Mouse (Mus musculus) thymus, adult 18-20 months (tissue): ENCODE measurements around the gene C4b.
"Not testable (repeated sequence)": the region's sequence is repeated elsewhere in the genome, so short reads cannot be mapped to it uniquely, and the experiment has no call there.

Experiments used
- DNase-seq, 2 experiments: peaks; one replicate each; pipeline ENCODE4 v3.0.0; 2022; ENCODE audit warnings: mixed read lengths in 2 of 2

Gene C4b

GRCm38 (mm10) chr17:34743719-34744118 is at the start of gene C4b:
Gene C4b (minus strand): TSS chr17:34743882.
- no peak for DNase-seq

DNA sequence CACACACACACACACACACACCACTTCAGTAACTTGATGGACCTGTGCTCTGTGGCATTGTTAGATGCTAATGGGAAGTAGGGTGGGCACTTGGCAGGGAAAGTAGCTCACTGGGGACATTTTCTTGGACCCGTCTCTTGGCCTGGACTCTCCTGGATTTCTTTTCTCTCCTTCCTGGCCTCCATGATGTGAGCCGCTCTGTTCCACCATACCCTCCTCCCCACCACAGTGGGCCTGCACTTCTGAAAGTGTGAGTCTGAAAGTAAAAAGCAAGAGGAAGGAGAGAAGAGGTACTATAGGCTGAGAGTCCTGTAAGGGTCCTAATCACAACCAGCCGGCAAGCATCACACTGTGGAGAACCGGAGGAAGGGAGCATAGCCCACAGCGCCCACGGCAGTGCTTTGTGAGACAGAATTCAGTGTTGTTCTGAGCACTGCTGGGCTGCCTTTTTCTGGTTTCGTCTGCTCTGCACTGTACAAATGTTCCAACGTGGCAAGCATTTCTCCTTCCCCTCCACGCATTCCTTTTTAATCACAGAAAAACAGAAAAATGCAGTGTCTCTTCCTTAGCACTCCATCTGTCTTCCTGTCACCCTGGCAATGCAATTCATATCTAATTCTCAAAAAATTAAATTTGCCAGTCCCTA is 34.1 kb upstream of the C4b start:
- no peak for DNase-seq

DNA sequence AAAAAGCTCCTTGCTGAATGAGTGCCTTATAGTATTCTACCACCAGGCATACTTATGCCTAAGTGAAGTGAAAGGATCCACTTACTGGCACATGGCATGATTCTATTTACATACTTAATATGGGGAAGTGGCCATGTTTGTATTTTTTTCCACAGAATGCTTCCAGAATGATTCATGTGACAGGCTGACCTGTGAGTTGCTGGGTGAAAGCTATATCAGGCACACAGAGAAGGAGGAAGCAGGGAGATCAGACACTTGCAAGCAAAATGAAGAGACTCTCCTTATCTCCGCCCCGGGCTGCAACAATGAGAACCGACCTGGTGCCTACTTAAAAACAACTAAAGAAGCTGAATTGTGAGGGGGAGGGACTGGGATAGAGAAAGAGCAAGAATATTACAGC is 17.8 kb upstream of the C4b start:
- no peak for DNase-seq

GRCm38 (mm10) chr17:34746531-34746930 is 2.8 kb upstream of the C4b start:
- DNase-seq: no peak

DNA sequence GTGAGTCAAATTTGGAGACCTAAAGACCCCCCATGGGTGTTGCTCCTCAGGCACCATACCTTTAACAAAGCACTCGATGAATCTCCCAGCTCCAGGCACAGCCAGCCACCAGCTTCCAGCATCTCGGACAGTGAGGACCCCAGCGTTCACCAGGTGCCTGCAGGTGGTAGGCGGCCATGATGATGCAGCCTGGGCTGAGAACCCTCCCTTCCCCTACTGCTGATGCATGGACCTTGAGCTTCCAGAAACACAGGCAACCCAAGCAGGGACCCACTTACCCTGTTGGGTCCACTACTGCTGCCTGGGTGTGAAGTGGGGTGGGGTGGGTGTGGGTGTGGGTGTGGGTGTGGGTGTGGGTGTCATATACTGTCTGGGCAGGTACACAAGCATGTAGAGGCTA is 1.5 kb upstream of the C4b start:
- not testable (repeated sequence) for DNase-seq

DNA sequence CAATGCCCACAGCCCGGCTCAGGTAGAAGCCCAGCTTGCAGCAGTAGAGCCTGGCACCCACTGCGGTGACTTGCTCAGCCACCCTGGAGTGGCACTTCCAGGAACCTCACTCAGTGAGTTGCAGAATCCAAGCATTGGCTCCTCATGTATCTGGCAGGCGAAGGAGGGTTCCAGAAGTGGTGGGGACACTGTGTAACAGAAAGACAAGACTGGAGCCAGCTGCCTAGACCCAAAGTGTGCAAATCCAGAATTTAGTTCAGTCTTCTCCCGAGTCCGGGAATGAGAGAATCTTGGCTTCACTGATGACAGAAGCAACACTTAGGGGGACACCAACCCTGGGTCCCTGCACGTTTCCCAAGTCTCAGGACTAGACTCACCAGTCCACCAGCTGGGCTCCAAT is 929 bp upstream of the C4b start:
- not testable (repeated sequence) for DNase-seq

DNA sequence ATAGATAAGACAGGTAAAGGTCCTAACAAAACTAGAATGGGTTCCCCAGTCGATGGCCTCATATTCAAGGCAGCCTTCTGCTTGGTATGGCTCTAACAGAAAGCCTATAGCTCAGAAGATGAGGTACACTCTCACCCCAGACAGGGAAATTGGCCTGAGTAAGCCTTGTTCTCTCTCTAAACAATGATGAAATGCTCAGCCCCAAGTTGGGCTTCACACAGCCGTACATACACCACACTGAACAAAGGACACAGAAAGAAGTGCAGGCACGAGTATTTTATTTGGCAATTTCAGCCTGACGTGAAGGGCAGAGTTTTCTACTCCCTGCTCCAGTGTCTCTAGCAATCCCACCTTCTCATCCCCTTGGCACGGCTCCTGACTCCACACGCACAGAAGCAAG is 524 bp upstream of the C4b start:
- DNase-seq: no peak

DNA sequence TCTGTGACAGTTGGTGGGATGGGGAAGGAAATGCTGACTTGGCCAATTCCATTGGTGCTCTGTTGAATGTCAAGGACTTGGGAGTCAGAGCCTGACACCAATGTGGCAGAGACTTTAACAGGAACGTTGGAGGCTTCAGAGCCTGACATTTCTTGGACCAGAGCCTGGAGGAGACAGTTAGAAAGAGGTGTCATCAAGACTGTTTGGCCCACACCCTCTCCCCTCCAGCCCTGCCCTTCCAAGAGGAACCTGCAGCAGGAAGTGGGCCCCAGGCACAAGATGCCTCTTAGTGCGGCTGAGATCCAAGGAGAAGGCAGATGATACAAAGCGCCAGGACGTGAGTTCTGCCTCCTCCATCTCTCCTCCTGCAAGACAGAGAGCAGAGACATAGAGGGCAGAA is 3.4 kb downstream of the C4b start:
- no peak for DNase-seq

DNA sequence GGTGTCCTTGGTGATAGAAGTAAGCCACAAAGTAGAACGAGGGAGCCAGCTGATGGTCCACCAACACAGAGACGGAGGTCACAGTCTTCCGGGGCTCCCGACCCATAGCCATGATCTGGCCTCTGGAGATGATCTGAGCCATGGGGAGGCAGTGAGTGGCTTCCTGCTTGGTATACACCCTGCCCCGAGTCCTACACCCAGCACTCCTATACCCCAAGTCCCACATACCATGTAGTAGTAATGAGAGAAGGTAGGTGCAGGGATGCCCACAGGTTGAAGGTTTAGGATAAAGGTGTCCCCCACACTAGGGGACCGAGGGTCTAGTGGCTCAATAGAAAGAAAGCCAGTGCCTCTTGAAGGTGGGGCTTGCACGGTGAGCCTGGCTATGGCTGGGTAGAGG is 4.0 kb downstream of the C4b start:
- not testable (repeated sequence) for DNase-seq

DNA sequence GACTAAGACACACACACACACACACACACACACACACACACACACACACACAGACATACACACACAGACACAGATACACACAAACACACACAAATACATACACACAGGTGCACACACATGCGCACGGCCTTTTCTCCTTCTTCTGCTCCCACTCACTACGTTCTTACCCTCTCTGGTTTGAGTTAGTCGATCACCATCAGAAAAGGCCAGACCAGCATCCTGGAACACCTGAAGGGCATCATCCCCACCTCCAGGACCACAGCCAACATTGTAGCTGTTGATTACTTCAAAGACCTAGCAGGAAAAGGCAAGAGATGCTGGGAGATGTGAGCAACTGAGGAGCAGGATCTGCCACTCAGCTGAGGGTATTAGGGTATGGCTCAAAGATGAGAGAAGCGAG is 6.2 kb downstream of the C4b start:
- not testable (repeated sequence) for DNase-seq

GRCm38 (mm10) chr17:34729779-34730553 is 13.7 kb downstream of the C4b start:
- not testable (repeated sequence) for DNase-seq

GRCm38 (mm10) chr17:34729155-34729554 is 14.5 kb downstream of the C4b start:
- DNase-seq: not testable (repeated sequence)

GRCm38 (mm10) chr17:34727887-34728286 is 15.8 kb downstream of the C4b start:
- DNase-seq: no peak

GRCm38 (mm10) chr17:34723066-34723465 is 20.6 kb downstream of the C4b start:
- DNase-seq: no peak

- not testable (repeated sequence) for DNase-seq
Measured at GRCm38 (mm10) chr17:34722238-34722637, 21.4 kb downstream of the C4b start.

DNA sequence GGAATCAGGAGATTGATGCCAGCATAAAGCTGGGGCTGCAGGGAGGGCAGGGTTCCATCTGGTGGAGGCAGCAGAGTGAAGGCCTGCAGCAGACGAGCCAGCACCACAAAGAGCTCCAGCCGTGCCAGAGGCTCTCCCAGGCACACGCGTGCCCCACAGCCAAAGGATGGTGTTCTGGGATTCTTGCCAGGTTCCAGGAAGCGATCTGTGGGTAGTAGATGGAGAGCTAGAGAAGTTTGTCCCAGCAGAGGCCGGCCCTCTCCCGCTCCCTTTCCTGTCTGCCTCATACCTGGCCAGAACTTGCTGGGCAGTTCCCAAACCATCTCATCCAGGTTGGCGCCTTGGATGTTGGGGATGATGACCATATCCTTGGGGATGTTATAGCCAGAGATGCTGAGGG is 23.8 kb downstream of the C4b start:
- DNase-seq: not testable (repeated sequence)

- DNase-seq: no peak
Measured at GRCm38 (mm10) chr17:34717401-34717800, 26.3 kb downstream of the C4b start.

GRCm38 (mm10) chr17:34716247-34716646 is 27.4 kb downstream of the C4b start:
- no peak for DNase-seq

DNA sequence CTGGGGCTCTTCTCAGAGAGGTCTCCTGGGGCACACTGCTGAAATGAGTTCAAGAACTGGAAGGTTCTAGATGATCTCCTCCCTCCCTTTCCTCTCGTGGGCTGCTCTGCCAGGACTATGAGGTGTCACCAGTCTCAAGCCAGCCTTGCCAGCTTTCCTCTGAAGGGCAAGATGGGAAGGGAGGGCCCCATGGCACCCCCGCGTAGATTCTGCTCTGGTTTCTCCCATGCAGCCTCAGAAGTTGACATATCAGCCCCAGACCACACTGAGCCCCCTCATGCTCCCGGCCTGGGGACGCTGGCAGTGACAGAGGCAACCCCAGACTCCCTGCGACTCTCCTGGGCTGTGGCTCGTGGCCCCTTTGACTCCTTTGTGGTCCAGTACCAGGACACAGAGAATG is 28.2 kb downstream of the C4b start:
- not testable (repeated sequence) for DNase-seq

DNA sequence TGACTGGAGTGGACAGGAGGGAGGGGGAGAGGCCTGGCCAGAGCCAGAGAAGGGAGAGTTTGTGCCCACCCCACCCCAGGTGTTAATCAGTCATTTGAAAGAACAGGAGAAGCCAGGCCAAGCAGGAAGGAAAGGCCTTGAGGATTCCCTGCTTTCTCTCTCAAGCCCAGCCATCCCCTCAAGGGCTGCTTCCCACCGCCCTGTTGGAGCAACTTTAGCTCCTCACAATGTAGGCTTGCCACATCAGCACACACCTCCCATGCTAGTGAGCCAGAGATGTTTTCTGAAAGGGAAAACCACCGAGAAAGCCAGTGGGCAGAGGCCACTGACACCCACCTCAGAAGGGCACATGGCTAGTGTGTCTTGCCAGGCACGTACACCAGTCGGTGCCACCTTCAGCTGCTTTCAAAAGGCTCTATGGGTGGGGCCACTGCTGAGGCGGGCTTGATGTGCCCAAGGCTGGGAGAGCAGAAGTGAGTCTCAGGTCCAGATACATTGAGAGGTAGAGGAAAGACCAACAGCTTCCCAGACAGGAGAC is 28.7 kb downstream of the C4b start:
- DNase-seq: not testable (repeated sequence)

- not testable (repeated sequence) for DNase-seq
Measured at GRCm38 (mm10) chr17:34714181-34714907, 29.3 kb downstream of the C4b start.

DNA sequence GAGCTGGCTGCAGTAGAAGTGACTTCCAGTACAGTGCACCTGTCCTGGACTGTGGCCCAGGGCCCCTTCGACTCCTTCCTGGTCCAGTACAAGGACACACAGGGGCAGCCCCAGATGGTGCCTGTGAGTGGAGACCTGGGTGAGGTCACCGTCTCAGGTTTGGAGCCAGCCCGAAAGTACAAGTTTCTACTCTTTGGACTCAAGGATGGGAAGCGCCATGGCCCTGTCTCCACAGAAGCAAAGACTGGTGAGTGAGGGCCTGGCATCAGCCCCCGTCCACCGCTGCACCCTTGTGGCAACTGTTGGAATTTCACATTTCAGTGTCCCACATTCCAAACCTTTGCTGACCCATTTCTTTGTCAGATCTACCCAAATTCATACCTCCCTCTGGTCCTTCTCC is 30.7 kb downstream of the C4b start:
- DNase-seq: no peak

DNA sequence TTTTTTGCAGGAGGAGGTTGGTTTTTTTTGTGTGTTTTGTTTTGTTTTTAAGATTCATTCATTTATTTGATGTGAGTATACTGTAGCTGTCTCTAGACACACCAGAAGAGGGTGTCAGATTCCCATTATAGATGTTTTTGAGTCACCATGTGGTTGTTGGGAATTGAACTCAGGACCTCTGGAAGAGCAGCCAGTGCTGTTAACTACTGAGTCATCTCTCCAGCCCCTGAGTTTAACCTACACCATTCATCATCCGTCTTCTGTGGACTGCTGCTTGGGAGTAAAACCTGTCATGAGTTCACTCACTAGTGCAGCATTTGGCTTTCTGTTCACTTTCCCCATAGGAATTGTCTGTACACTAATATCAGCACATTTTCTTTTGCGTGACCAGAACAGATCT is 37.2 kb downstream of the C4b start:
- not testable (repeated sequence) for DNase-seq
